Mouse (Mus musculus) left cerebral cortex, postnatal 10 days (tissue): Measurements from ENCODE around the gene Atp2a3. TPM values are rescaled to one million over a fixed set of nuclear protein-coding genes. Genes with fewer than 3 reads are reported as not detected.

Experiments
- DNase-seq, 2 experiments: peaks; one replicate each; pipeline ENCODE4 v3.0.0; 2021 to 2022; ENCODE audit warnings: low spot score in 2 of 2, mixed read lengths in 1 of 2; ENCODE audit errors: extremely low spot score in 1 of 2
- intact Hi-C: fragments of 180-260 bp; cut with DNase I; formaldehyde crosslinking; loops from one replicate; pipeline ENCODE4 v1.15.1; 2025
- total RNA-seq, 2 experiments: library from RNA; stranded (reverse); gene quantifications; 2 replicates each; pipeline ENCODE4 v1.2.3; 2021

Gene Atp2a3
- 1 to 10 TPM; 6.0 to 6.8 TPM for total RNA-seq

DNA sequence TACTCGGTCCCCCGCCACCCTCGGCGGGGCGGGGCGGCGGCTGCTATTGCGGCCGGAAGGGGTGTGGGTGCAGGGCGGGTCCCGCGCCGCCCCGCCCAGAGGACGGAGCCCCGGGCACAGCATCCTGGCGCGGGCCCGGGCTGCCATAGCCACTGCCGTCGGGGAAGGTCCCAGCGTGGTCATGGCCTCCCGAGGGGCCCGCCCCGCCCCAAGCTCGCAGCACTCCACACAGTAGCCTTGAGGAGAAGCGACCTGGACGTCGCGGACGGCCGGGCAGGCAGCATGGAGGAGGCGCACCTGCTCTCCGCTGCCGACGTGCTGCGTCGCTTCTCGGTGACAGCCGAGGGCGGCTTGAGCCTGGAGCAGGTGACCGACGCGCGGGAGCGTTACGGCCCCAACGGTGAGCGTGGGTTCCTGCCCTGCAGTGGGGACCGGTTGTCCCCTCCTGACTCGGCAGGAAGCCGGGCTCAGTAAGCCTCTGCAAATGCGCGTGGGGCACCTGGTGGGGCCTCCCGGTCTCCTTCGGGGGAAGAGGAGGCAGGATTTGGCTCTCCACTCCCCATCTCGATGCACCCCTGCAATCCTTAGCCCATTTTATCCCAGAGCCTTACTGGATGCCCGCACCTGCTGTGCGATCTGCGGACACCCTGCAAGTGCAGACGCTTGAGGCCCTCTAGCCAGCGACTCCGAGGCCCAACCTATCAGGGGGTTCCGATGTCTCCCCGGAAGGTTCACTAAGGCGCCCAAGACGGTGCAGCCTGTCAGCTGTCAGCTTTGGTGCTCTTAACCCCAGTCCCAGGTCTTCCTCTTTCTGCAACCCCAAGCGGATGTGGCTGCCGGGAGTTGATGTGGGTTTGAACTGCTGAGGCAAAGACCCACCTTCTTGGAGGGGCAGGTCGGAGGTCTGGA, at the start of gene Atp2a3:
TSS of gene Atp2a3 (plus strand) at position 98 of the 909 bp plus-strand sequence.
- DNase-seq = peak in 1 of 2 experiments; percentile 55
- intact Hi-C loops = no loop called here

DNA sequence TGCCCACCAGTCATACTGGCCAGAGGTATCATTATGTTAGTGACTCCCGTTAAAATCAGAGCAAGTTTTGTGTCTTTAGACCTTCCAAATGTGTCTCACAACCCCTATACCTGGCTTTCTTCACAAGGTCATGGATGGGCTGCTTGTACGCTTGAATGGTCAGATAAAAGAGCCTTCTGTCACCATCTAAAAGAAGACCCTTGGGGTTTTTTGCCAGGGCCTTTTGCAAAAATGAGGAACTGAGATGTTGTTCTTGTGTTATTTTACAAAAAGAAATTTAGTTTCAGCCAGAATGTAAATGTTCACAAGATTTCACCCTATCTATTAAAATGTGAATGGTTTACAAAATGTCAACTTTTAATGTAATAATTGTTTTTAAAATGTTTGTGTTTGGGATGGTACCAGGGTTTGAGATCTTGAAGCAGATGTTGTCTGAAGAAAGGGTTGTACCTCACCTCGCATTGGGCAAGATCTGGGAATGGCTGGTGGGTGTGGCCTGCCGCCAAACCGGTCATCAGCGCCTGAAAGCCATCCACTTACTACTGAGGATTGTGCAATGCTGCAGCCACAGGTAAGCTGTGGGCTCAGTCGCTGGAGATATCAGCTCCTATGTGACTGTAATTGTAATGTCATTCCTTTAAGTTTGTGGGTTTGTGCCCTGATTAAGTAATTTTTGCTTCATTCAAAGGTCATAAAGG, 43.5 kb upstream of the Atp2a3 start:
- DNase-seq = no peak
- intact Hi-C loops = loop anchor here (10.0 kb wide), 1 partner anchor 163 kb away; no protein-coding TSS in a partner anchor

DNA sequence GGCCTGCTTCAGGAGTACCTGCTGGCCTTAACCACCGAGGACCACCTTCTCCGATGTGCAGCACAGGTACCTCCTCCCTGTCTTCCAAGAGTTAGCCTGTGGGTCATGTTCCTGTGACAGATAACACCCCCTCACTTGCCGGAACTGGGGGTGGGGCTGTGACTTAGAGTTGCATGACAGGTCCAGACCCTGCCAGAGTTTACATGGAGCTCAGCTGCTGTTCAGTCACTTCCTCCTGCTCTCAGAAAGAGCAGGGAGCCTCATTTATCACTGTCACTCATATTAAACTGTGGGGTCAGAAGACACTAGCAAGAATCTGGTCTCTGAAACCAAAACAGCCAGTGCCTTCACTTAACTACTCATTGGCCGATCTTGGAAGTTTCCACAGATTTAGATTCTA, 37.9 kb upstream of the Atp2a3 start:
- no peak for DNase-seq
- intact Hi-C loops = no loop called here

DNA sequence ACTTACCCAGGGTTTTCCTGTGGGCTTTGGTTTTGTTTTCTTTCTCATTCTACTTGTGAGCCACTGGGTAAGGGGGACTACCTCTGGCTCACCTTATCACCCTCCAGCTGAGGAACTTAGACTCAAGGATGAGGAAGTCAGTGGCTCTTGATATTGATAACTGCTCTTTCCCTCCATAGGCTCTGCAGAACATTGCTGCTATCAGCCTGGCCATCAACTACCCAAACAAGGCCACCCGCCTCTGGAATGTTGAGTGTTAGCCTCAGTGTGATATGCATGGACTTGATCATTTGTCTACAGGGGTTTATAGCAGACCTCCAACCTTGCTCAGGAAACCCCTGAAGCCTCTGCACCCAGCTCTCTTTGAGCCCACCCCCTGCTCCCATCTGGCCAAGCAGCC, 36.5 kb upstream of the Atp2a3 start:
- no peak for DNase-seq
- intact Hi-C loops = no loop called here

DNA sequence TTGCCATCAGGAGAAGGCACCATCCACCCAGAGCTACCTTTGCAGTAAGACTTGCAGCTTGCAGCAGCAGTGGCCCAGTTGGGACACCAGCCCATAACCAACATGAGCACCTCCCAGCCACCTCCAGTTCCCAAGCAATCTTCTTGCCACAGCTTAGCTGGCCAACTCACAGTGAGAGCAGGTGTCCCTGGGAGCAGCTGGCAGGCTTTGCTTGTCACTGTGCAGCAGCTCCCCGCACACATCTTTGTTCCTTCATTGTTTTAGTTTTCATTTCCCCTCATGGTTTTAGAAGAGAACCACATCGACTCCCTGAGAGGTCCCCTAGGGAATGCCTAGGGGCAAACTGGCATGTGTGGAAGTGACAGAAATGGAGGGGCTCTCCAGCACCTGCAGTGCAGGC, 35.9 kb upstream of the Atp2a3 start:
- DNase-seq = no peak
- intact Hi-C loops = loop anchor here (5.0 kb wide), 2 partner anchors 77 to 112 kb away; no protein-coding TSS in a partner anchor

DNA sequence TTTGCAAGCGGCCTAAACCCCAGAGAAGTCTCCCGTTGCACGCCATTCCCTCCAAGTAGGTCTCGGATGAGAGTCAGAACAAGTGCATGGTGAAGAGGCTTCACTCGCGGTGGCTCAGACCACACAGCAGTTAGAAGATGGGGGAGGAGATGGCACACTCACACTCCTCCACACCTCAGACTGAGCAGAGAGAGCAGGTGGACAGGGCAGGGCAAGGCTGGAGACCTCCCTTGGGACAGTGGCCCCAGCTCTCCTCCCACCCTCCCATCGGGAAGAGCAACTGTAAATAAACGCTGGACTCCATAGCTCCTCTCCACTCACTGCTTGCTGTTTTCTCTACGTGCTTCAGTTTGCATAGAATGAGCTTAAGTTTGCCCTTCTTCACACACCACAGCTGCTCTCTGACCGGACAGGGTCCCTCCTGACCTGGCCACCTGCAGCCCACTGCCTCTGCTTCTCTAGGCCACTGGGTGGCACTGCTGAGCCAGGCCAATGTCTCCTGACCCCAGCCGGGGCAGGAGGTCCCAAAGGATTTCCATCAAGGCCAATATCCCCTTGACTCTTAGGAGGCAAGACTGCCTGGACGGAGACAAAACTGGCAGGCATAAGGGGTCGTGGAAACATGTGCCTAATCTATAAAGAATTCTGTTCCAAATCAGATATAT, 34.6 kb upstream of the Atp2a3 start:
- peak in 1 of 2 experiments; percentile 72 for DNase-seq
- intact Hi-C loops = loop anchor here (5.0 kb wide), 2 partner anchors 76 to 111 kb away; no protein-coding TSS in a partner anchor

DNA sequence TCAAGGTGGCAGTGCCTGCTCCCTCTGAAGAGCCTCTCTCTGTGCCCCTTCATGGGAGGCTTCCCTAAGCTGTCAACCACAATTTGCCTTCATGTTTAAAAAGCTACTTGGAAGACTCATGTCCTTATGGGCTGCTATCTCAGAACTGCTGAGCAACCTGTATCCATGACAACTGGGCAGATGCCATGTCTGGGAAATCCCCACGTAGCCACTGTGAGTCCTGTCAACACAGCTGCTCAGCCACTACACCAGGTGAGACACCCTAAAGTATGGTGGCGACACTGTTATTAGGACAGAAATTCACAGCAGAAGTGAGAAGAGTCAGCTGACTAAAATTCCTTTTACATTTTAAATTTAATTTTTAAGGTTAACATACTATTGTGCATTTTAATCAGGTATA, 32.5 kb upstream of the Atp2a3 start:
- DNase-seq = peak in 1 of 2 experiments; percentile 45
- intact Hi-C loops = loop anchor here (5.0 kb wide), 2 partner anchors 74 to 109 kb away; no protein-coding TSS in a partner anchor

DNA sequence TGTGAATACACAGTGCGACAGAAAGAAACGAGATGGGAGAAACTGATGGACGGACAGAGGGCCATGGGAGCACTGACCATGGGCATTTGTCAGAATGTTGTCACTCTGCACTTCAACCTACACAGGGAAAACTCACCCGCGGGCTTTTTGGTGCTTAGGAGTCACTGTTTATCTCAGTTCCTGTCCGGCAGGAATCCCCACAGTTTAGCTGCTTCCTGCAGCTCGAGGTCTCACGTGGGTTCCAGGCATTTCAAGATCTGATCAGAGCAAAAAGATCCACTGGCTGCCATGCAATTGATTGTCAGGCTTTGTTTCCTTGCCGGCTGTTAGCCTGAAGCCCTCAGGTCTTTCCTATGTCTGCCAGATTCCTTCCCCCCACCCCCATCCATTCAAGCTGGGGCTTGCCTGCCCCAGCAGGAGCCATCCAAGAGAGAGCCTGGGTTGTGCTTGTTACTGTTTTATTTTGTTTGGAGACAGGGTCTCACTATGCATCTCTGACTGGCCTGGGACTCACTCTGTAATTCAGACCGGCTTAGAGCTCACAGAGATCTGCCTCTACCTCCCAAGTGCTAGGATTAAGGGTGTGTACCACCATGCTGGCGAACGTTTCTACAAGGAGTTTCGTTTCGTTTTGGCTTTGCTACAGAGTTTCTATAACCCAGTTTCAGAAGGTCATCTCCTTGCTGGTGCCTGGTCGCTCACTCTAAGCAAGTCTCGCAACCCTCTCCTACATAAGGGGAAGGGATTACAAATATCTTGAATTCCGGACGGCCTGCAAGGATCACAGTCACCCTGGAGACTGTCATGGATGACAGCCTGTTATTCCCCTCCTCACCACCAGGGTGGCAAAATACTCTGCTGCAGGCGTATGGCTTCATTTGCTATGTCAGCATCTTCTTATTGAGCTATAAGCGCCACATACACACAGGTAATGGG, 20.5 kb upstream of the Atp2a3 start:
- peak in 1 of 2 experiments; percentile 61 for DNase-seq
- intact Hi-C loops = no loop called here

DNA sequence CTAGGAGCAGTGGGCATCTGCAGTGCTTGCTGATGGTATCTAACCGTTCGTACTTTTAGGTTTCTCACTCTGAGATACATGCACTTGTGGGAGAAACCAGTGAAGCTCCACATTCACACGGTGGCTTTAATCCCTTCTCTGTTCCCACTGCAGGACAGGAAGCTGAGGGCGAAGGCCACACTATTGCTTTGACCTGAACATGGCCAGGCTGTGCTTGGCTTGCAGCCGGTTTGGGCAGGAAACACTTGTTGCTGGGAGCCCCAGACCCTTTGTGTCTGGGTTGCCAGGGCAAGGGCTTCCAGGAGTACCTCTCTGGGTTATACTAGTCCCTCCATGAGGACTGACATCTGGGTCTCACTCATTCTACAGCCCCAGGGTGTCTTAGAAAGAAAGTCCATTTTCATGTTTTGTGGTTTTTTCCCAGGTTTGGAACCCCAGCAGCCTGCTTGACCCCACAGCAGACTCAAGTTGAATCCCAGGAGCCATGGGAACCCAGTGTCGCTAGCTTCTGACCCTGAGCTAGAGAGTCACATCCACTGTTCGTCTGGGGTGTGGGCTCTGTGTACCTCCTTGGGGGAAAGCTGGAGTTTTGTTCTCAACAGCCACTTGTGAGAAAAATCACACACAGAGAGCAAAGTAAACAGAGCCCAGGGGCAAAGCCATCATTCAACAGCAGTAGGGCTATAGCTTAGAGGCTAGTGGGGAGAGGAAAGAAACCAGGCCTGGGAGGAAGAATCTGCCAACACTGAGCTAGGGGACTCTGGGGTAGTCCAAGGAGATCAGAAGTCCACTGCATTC, 15.8 kb upstream of the Atp2a3 start:
- peak in 1 of 2 experiments; percentile 68 for DNase-seq
- intact Hi-C loops = no loop called here

DNA sequence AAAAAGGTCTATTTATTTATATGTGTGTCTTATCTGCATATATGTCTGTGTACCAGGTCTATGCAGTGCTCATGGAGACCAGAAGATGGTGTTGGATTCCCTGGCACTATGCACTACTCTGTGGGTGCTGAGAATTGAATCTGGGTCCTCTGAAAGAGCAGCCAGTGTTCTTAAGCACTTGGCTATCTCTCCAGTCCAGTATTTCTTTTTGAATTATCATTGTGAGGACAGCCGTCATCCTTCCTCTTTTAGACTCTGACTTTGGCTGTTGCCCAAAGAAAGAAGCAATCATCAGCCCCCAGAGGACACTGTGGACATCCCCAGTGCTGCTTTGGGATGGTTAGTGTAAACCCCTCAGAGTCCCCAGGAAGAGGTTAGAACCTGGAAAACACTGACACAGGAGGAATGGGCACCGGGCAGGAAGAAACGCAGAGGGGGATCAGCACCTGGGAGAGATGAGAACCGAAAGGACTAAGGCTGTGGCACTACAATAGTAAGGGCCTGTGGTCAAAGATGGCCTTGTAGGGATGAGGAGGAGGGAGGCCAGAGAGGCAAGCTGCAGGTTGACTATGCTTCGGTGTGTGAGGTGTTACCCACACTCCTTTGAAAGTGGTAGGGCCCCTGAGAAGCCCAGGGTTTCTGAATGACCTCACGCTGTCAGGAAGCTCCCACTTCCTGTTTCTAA, 15.0 kb upstream of the Atp2a3 start:
- no peak for DNase-seq
- intact Hi-C loops = no loop called here

DNA sequence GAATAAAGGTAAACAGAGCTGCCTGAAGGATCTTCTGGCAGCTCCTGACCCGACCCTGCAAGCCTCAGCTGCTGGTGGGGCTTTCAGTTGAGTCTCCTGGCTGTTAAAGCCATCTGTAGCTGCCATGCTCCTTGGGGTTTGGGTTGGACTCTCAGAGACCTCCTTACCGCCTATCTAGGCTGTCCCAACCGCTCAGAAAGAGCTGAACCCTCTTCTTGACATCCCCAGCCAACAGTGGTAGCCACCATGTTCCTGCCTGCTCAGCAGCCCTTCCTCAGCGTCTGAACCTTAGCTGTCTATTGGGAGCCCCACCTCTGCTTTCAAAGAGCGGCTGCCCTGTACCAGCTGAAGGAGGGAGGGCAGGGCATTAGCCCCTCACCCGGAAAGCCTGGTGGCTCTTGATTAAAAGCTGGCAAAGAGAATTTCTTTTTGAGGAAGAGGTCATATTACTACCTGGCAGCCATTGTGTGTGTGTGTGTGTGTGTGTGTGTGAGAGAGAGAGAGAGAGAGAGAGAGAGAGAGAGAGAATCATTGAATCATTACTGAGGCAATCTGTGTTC, 14.3 kb upstream of the Atp2a3 start:
- peak in 1 of 2 experiments; percentile 51 for DNase-seq
- intact Hi-C loops = no loop called here

DNA sequence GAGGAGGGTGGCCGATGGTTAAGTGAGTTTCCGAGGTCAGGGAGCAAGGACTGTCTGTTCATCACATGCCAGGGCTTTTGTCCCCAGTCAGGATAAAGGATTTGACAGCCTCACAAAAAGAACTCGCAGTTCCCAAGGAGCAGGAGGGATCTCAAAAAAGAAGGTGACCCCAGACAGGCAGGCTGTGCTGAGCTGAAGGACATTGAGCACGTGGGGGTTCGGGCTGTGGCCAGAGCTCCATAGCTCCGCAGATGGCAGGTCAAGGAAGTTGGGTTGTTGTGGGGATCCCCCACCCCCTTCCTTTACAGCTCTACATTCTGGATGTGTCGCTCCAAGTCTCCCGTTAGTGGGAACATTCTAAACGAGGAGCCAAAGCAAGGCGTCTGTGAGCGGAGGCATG, 13.1 kb upstream of the Atp2a3 start:
- intact Hi-C loops = no loop called here
- no peak for DNase-seq

DNA sequence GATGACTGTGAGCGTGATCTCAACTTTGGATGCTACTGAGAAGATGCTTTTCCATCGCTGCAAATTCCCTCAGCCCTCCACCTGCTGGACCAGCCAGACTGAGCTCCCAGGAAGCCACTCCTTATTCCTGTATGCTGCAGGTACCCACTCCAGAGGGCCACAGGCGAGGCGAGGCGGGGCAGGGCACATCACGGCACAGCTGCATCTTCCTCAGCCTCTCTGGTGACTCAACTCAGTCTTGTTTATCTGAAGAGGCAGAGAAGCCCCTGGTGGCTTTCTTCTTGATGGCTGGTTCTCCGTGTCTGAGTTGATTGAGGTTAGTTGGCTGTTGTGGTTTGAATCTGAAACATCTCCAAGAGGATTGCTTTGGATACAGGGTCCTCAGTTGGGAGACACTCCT, 12.7 kb upstream of the Atp2a3 start:
- DNase-seq = no peak
- intact Hi-C loops = no loop called here

DNA sequence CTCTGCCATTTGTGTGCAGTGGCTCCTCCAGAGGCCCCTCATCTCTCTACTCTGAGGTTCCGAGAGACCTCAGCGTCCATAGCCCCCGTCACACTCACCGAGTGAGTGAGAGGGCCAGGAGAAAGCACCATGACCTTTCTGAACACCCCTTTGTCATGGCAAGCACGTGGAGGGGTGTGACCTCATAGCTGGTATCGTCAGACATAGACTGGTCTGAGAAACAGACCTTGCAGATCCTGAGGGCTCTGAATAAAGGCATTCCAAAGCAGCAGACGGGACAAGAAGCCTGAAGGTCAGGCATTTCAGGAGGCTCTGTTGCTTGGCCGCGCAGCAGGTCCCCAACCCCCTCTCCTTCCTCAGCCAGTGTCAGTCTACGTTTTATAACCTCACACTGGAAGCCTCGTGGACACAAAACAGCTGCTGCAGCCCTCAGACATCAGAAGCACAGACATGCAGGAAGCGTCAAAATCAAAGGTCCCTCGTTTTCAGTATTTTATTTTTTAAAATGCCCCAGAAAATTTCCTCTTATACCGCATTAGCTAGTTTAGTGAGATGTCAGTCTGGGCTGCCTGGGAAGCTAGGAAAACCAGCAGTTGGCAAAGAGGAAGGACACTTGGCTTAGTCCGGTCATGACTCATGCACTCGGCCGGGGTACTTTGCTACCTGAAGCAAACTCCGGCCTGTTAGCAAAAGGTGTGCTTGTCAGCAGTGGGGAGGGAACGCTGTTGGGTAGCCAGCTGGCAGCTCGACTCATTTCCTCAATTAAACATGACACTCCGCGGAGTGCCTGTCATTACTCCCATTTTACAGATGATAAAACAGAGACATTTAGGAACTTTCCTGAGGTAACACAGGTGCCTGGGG, 9.6 kb upstream of the Atp2a3 start:
- intact Hi-C loops = no loop called here

DNA sequence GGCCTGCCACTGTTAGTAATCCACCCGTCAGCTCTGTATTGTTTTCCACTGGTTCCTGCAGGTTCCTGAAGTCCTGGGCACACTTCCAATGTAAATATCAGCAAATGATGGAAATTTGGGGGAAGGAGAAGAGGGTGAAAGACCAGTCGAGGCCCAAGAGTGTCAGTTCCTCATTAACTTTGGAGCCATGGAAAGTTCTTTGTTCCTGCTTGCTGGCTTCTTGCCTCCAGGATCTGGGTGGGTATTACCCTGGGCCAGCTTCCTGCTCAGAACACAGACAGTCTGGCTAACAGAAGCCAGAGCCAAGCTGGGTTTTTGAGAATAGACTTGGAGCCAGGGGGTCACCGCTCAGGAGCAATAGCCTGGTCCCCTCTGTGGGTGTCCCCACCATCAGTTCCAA, 8.7 kb upstream of the Atp2a3 start:
- DNase-seq = no peak
- intact Hi-C loops = no loop called here

More for the DNA sequence above, 9.6 kb upstream of the Atp2a3 start:
- DNase-seq = no peak

DNA sequence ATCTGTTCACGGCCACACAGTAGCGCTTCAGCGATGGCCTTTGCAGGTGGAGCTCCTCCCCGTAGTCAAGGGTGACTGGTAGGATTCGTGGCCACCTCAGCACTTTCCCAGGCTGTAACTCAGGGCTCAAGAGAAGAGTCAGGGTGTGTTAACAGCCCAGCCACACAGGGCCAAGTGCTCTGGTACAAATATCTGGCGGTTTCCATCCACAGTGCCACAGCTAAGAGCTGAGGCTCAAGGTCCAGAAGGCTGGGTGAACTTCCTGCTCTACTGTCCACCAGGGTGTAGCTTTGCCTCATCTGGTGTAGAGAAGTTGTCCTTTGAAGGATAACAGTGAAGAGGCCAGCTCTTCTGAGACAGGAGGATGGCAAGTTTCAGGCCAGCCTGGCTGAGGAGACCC, 8.3 kb upstream of the Atp2a3 start:
- intact Hi-C loops = no loop called here
- DNase-seq = no peak
